Mouse (Mus musculus): ENCODE measurements around the gene Tcl1.
"Not testable (repeated sequence)": the region's sequence is repeated elsewhere in the genome, so short reads cannot be mapped to it uniquely, and the experiment has no call there.

Tcl1 gene

DNA sequence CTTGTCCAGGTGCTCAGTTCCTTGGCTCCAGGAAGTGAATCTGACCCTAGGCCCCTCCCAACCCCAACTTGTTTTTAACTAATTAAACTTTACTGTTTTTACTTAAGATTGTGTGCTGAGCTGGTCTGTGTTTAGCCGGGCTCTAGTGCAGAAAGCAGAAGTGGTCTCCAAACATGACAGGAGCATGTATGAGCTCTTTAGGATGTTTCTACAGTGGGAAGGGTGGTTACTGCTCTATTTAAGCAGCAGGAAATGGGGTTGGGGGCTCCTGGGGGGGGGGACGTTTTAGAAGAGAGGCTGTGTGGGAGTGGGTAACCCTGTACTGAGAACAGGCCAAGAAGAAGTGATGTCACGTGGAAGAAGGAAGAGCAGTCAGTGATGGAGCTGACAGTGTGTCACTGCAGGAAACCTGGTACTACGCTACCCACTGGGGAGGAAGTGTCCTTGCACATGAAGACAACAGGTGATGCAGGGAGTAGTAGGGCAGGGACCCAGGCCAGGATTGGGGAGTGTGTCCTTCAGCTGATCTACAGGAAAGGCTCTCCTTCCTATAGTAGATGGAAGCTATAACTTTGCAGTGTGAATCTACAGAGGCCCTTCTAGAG lies 41.5 kb downstream of the Tcl1 start:
- not testable (repeated sequence) for DNase-seq (ENCODE audit: low read depth, low spot score)

DNA sequence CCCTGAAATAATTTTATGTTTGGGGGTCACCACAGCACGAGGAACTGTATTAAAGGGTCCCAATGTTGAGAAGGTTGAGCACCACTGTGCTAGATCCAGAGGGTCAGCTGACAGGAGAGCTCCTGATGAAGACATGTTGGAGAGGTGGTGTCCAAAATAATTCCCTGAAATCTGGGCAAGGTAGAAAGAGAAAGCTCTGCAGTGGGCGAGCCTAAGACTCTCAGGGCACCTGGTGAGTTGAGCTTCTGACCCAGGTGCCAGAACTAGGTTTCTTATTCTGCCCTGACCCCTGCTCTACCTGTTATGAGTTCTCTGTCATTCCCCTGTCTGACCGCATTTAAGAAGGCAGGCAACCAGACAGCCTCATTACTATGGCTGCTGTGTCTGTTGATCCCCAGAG lies 46.5 kb downstream of the Tcl1 start, which contains the start of gene Tcl1b5:
Tcl1b5 (plus strand) TSS at position 301 of the 400 bp plus-strand sequence.
- not testable (repeated sequence) for DNase-seq (ENCODE audit: low read depth, low spot score)

DNA sequence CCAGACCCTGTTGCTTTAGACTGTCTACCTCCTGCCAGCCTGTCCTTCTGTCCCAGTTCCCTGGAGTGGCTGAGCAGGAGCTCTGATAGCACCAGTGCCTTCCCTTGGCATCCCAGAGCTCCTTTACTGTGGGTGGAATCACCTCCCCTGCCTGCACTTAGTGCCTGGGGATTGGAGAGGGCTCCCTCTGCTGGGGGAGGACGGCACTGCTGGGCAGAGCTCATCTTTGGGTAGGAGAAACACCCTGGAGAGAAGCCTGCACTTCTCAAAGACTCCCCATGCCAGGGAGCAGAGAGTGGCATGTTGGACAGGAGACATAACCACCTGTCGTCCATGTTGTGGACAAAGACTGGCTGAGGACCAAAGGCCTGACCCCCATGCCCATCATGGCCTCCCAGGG lies 48.3 kb downstream of the Tcl1 start:
- DNase-seq (ENCODE audit: low read depth, low spot score): peak; percentile 44

DNA sequence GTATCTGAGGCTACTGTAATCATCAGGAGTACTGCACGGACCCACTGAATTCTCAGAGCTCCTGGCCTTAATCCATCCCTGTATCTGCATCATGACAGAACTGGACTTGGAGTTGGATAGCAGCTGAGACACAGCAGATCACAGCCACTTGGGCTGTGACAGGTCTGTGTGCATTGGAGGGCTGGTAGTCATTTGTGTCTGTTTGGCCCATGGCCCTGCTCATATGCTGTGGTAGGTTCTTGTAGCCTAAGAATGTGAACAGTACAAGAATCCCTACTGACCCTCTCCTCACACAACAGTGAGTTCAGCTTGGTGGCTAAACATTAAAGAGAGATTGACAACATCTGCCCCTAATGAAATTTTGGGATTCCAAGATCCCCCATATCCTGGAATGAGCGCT lies 49.2 kb downstream of the Tcl1 start:
- DNase-seq (ENCODE audit: low read depth, low spot score): no peak

All from ZHBTc4 (cell line).